Mouse (Mus musculus) midbrain, postnatal 0 days (tissue): ENCODE results near the gene Gm9817. TPM values are rescaled to one million over a fixed set of nuclear protein-coding genes. Genes with fewer than 3 reads are reported as not detected.

Experiments used
- ATAC-seq: fragments of 200-750 bp; cut with Nextera tagmentation; 2 replicates; pipeline ENCODE4 v1.8.0; 2017; ENCODE audit warnings: moderate number of reproducible peaks, mild to moderate bottlenecking, moderate TSS enrichment, moderate library complexity; ENCODE audit not compliant: low FRiP score
- DNase-seq: peaks from one replicate; pipeline ENCODE4 v3.0.0-alpha.2; 2015; ENCODE audit warnings: low spot score
- H3K27ac ChIP-seq: fragments of 300-500 bp; sonication (generic); 2 replicates; pipeline ENCODE4 v1.5.1; 2014; ENCODE audit warnings: low read depth, mild to moderate bottlenecking, low read length, mixed read lengths
- H3K27me3 ChIP-seq: fragments of 300-500 bp; sonication (generic); 2 replicates; pipeline ENCODE4 v1.6.1; 2014; ENCODE audit warnings: low read length, control low read depth, mixed read lengths; ENCODE audit not compliant: insufficient read depth
- H3K36me3 ChIP-seq: fragments of 300-500 bp; sonication (generic); 2 replicates; pipeline ENCODE4 v1.6.1; 2014; ENCODE audit warnings: low read length, control low read depth, mixed read lengths; ENCODE audit not compliant: insufficient read depth
- H3K4me1 ChIP-seq: fragments of 300-500 bp; sonication (generic); 2 replicates; pipeline ENCODE4 v1.6.1; 2014; ENCODE audit warnings: mild to moderate bottlenecking, control low read depth, antibody characterized with exemption, low read length, mixed read lengths; ENCODE audit not compliant: insufficient read depth
- H3K4me2 ChIP-seq: fragments of 300-500 bp; sonication (generic); 2 replicates; pipeline ENCODE4 v1.6.1; 2014; ENCODE audit warnings: low read depth, mild to moderate bottlenecking, low read length, mixed read lengths; ENCODE audit not compliant: poor library complexity, severe bottlenecking
- H3K4me3 ChIP-seq: fragments of 300-500 bp; sonication (generic); 2 replicates; pipeline ENCODE4 v1.5.1; 2014; ENCODE audit warnings: low read depth, mild to moderate bottlenecking, low read length, moderate library complexity
- H3K9ac ChIP-seq: fragments of 300-500 bp; sonication (generic); replicated peaks from 2 replicates; pipeline ENCODE4 v1.6.1; 2014; ENCODE audit warnings: mild to moderate bottlenecking, low read length, moderate library complexity, mixed read lengths; ENCODE audit not compliant: poor library complexity, severe bottlenecking
- H3K9me3 ChIP-seq: fragments of 300-500 bp; sonication (generic); 2 replicates; pipeline ENCODE4 v1.6.1; 2016; ENCODE audit warnings: low read length, control low read depth
- CTCF ChIP-seq: IDR thresholded peaks from 2 replicates; pipeline ENCODE4 v1.5.1; 2016; ENCODE audit warnings: antibody characterized with exemption, mild to moderate bottlenecking
- WGBS: fragments of 180-500 bp; shearing (Covaris S2); extraction: QIAGEN DNeasy Blood & Tissue Kit; methylation state at CpG from one replicate; pipeline ENCODE4 v1.1.7; 2014; 5-methylcytosine and 5-hydroxymethylcytosine counted together
- polyA plus RNA-seq: library from polyadenylated mRNA; unstranded; fragments of >200 nt; fragmentation: Nextera tagmentation; extraction: Ambion mirVana; gene quantifications from 2 replicates; pipeline ENCODE4 v1.2.1, GENCODE M21; 2015
- total RNA-seq: library from RNA; depleted of rRNA; stranded (reverse); fragments of >200 nt; gene quantifications from 2 replicates; pipeline ENCODE4 v1.2.3, GENCODE M21; 2014

Gm9817 gene
- total and polyA plus RNA-seq, 2 experiments from 2014 or later: not detected

GRCm38 (mm10) chr13:45049261-45050020 lies 29.1 kb upstream of the Gm9817 start:
- no peak for ATAC-seq
- no peak overlapping the region for H3K27ac ChIP-seq
- H3K9ac ChIP-seq: no peak overlapping the region

DNA sequence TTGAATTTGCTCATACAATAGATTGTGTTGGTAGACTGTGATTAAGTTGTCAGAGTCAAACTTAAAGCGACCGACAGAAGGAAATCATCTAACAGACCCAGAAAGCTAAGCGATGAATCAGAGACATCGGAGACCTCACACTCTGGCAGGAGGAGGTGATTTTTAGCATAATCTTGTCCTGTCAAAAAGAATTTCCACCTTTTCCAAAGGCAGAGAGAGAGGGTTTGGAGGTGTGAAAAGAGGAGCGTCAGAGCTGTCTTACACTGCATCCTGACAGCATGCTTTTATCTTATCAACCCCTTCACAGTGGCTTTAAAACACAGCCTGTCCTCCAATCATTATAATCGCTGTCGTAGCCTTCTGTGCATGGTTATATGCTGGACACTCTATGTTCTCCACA lies 25.7 kb upstream of the Gm9817 start:
- H3K4me2 ChIP-seq: no peak overlapping the region
- no peak for TF ChIP-seq CTCF
- no peaks in the 10 kb centered on the region for H3K36me3 ChIP-seq

More at GRCm38 (mm10) chr13:45049261-45050020, 29.1 kb upstream of the Gm9817 start:
- no peak for TF ChIP-seq CTCF
- Histone ChIP-seq H3K4me1 (no peaks in the 10 kb centered on the region; the same call in 1 of the 2 replicates), H3K4me3 (no peak overlapping the region), H3K27me3 (no peaks in the 10 kb centered on the region), H3K36me3 (no peaks in the 10 kb centered on the region), H3K9me3 (no peaks in the 10 kb centered on the region), H3K4me2 (no peak overlapping the region)
- WGBS: 62% methylated on average over 7 of the region's 7 CpGs
- no peak for DNase-seq

DNA sequence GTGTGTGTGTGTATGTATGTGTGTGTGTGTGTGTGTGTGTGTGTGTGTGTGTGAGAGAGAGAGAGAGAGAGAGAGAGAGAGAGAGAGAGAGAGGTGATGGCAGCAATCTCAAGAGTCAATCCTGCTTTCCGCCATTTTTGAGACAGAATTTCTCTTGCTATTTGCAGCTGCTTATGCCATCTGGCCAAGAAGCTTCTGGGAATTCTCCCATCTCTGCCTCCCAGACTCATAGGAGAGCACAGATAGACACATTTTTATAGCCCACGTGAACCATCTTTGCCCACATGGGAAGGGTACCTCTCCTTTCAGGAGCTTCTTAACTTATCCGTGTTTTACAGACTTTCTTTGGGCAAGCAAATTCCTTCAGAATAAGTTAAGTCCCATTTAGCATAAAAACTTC lies 24.6 kb upstream of the Gm9817 start:
- WGBS: 90% methylated on average over 3 of the region's 3 CpGs
- Histone ChIP-seq H3K9me3 (no peaks in the 10 kb centered on the region), H3K27me3 (no peaks in the 10 kb centered on the region), H3K4me1 (no peaks in the 10 kb centered on the region; the same call in 1 of the 2 replicates), H3K9ac (no peak overlapping the region), H3K36me3 (no peaks in the 10 kb centered on the region), H3K4me3 (no peak overlapping the region), H3K4me2 (no peak overlapping the region), H3K27ac (no peak overlapping the region)
- no peak for TF ChIP-seq CTCF
- DNase-seq (no peak), ATAC-seq (no peak)

More for the DNA sequence above, 25.7 kb upstream of the Gm9817 start:
- 62% methylated on average over 7 of the region's 7 CpGs for WGBS
- H3K4me1 ChIP-seq: no peaks in the 10 kb centered on the region; the same call in 1 of the 2 replicates
- H3K27ac ChIP-seq: no peak overlapping the region
- DNase-seq (no peak), ATAC-seq (no peak)
- H3K9me3 ChIP-seq: no peaks in the 10 kb centered on the region
- no peak overlapping the region for H3K9ac ChIP-seq
- H3K4me3 ChIP-seq: no peak overlapping the region
- no peaks in the 10 kb centered on the region for H3K27me3 ChIP-seq

DNA sequence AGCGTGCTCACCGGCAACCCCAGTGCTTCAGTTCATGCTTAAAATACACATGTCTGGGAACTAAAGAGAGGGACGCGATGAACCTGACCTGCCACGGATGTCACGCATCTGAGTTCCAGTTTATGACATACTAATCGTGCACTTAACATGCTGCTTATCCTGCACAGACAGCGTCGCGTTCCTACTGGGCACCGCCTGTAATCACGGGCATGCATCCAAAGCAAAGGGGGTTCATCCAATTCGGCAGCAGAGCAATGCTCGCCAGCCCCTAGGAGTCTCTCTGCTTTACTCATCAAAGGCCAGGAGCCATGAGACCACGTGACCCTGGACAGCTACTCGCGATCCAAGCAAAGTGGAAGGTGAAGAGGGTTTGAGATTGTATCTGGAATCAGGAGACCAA lies 19.3 kb upstream of the Gm9817 start:
- Histone ChIP-seq H3K27ac (no peak overlapping the region), H3K36me3 (no peaks in the 10 kb centered on the region), H3K9ac (no peak overlapping the region), H3K27me3 (no peaks in the 10 kb centered on the region), H3K4me1 (no peaks in the 10 kb centered on the region), H3K4me2 (no peak overlapping the region), H3K9me3 (no peaks in the 10 kb centered on the region), H3K4me3 (no peak overlapping the region)
- no peak for TF ChIP-seq CTCF
- DNase-seq (no peak), ATAC-seq (no peak)
- WGBS: 82% methylated on average over 17 of the region's 17 CpGs

DNA sequence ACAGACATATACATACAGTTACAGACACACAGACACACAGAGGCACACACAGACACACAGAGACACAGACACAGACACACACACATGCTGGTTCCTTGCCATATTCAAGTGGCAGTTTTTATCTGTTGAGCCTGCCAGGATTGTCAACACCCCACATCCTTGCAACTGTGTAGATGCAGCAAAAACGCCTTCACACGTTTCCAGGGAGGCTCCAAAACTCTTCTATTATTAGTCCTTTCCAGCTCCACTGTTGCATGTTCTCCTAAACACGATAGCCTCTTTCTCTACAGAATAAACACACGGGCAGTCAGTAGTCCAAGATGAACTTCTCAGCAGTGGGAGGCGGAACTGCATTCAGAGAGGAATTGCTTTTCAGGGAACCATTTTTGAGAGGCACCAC lies 15.3 kb upstream of the Gm9817 start:
- no peak overlapping the region for H3K27ac ChIP-seq
- TF ChIP-seq CTCF: no peak
- H3K4me2 ChIP-seq: no peak overlapping the region
- H3K36me3 ChIP-seq: no peaks in the 10 kb centered on the region
- H3K4me1 ChIP-seq: no peaks in the 10 kb centered on the region
- no peaks in the 10 kb centered on the region for H3K27me3 ChIP-seq
- no peak overlapping the region for H3K4me3 ChIP-seq
- no peak for DNase-seq
- ATAC-seq: no peak
- WGBS: 72% methylated on average over 5 of the region's 5 CpGs
- H3K9ac ChIP-seq: no peak overlapping the region
- H3K9me3 ChIP-seq: no peaks in the 10 kb centered on the region

DNA sequence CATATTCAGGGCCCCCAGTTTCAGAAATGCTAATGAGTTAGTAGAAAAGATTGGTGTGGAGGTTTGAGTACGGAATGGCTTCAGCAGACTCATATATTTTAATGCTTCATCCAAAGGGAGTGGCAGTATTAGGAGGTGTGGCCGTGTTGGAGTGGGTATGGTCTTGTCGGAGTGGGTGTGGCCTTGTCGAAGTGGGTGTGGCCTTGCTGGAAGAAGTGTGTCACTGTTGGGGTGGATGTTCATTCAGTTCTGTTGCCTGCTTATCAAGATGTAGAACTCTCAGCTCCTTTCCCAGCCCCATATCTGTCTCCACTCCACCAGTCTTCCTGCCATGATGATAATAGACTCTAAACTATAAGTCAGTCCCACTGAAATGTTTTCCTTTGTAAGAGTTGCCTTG lies 13.5 kb upstream of the Gm9817 start:
- 91% methylated on average over 4 of the region's 4 CpGs for WGBS
- H3K4me1 ChIP-seq: no peaks in the 10 kb centered on the region
- TF ChIP-seq CTCF: no peak

More for the DNA sequence above, 13.5 kb upstream of the Gm9817 start:
- no peak overlapping the region for H3K27ac ChIP-seq
- no peak overlapping the region for H3K4me2 ChIP-seq
- H3K4me3 ChIP-seq: no peak overlapping the region
- H3K9ac ChIP-seq: no peak overlapping the region
- H3K9me3 ChIP-seq: no peaks in the 10 kb centered on the region
- no peak for ATAC-seq
- H3K27me3 ChIP-seq: no peaks in the 10 kb centered on the region
- DNase-seq: no peak
- H3K36me3 ChIP-seq: no peaks in the 10 kb centered on the region
